Mouse (Mus musculus) cerebellum, adult 11 months (tissue): ENCODE data around the gene A530084C06Rik.

ENCODE experiments used
- DNase-seq: peaks from one replicate; pipeline ENCODE4 v3.0.0; 2022

A530084C06Rik gene

GRCm38 (mm10) chr13:31558521-31559418 is at the start of gene A530084C06Rik:
TSS of gene A530084C06Rik (minus strand) at chr13:31559333.
- DNase-seq: no peak

- DNase-seq: no peak
These were observed 44.8 kb upstream of the A530084C06Rik start for GRCm38 (mm10) chr13:31603964-31604363.

DNA sequence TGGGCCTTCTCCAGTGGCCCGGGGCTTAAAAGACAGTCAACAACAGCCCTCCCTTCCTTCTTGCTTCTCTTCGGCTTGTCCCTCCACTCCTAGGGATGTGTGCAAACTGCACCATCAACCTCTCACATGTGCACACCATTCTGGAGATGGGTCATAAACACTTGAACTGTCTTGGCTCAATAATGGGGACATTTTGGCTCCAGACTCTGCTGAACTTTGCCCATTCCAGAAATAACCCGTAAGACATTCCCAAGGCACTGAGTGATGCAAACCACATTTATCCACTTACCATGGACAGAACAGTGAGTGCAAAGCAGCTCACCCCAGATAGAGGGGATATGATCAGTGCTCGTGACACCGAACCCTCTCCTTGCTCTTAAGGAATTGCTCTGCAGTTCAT is 40.4 kb upstream of the A530084C06Rik start:
- no peak for DNase-seq

DNA sequence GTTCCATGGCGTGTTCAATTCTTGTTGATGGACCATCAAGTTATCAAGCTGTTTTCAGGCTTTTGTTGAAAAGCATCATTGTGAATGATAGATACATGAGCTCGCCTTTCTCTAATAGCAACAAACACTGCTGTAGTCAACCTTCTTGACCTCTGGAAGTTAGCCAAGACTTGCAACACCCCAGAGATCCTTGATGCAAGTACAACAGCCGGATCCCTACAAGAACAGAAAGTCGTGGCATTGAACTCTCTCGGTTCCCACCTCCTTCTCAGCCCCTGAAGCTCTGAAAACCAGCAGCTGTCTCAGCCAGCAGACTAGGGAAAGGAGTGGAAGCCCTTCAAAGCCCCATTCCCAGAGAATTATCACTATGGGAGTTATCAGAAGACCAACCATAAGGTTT is 28.2 kb upstream of the A530084C06Rik start:
- DNase-seq: no peak

DNA sequence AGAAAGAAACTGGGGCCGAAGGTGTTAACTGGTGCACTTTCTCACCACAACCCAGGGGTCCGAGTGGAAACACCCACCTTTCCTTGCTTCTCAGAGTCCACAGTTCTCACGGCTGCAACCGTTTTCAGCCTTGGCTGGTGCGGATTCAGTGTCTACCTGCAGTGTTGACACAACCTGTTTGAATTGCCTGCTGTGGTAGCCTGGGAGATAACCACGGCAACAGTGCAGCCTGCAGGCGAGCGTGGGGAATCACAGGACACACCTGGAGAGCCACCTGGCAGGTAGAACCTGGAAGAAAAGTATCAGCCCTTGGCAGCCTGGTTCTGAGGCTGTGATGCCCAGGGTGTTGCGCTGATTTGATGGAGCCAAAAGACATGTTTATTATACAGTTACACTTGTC is 20.7 kb upstream of the A530084C06Rik start:
- DNase-seq: no peak

DNA sequence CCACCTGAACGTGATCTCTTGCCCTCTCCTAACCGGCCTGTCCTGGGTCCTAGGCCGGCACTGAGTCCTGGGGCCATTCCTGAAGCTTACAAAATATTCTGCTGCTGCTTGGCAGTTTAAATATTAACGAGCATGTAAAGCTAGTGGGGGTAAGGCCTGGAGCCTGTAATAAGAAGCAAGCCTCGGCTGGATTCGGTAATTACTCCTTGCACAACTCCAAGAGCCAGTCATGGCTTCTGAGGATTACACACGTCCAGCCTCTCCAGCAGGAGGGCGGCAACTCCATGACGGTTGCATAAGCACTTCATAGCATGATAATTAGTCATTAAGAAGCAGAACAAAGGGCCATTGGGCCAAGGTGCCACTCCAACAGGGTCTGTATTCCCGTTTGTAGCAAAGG is 19.3 kb upstream of the A530084C06Rik start:
- DNase-seq: no peak

GRCm38 (mm10) chr13:31577576-31577975 is 18.4 kb upstream of the A530084C06Rik start:
- DNase-seq: no peak

GRCm38 (mm10) chr13:31576696-31577095 is 17.6 kb upstream of the A530084C06Rik start:
- no peak for DNase-seq

DNA sequence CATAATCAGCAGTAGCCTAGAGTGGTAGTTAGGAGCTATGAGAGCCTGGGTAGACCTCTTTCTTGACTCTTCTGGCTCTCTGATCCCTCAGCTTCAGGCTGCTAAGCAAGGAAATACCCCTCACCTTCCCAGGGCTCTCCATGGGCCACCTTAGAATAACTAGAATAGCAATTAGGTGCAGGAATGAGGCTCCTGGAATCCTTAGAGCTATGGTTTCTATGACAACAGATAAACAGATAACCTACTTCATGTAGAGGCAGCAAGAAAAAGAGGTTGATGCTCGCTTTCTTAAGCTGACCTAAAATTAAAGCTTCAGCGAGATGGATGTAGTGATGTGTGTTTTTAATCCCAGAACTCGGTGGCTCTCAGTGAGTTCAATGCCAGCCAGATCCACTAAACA is 15.5 kb upstream of the A530084C06Rik start:
- DNase-seq: no peak

- no peak for DNase-seq
These were observed 13.8 kb upstream of the A530084C06Rik start for GRCm38 (mm10) chr13:31572806-31573508.

DNA sequence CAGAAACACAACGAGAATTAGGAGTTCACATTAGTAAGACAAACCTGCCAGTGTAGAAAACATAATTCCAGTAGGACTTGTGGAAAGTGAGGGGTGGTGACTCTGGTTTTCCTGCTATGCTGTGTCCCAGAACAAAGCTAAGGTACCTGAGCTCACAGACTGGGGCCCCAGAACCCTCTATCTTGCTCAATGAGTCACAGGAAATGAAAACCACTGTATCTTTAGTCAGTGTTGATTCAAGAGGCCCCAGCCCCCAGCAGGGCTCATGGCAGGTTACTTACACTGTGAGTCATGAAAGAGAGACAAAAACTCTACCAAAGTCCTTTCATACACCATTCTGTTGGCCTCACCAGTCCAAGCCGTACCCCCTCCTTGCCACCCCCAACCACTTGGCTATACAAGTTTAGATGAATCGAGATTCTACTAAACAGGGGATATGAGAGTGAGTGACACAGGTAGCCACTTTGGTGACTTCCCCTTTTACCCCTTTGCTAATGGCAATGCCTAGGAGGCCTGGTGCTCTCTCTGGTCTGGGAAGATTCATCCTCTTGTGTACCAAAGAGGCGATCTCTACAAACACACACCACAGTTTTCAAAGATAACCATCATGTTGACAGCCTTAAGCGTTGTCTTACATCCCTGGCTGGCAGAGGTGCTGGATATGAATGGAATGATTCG is 8.6 kb upstream of the A530084C06Rik start:
- DNase-seq: no peak

- DNase-seq: no peak
These were observed 8.0 kb upstream of the A530084C06Rik start for GRCm38 (mm10) chr13:31567099-31567498.

GRCm38 (mm10) chr13:31564394-31564793 is 5.3 kb upstream of the A530084C06Rik start:
- no peak for DNase-seq

GRCm38 (mm10) chr13:31559419-31560144 is 449 bp upstream of the A530084C06Rik start:
- peak; percentile 10 for DNase-seq

- no peak for DNase-seq
These were observed 1.2 kb downstream of the A530084C06Rik start for GRCm38 (mm10) chr13:31557768-31558520.

- DNase-seq: no peak
These were observed 2.0 kb downstream of the A530084C06Rik start for GRCm38 (mm10) chr13:31556964-31557767.

- no peak for DNase-seq
These were observed 3.3 kb downstream of the A530084C06Rik start, which contains the start of gene Foxq1 for GRCm38 (mm10) chr13:31555834-31556233. TSS of gene Foxq1 (plus strand) at chr13:31556134.

- no peak for DNase-seq
These were observed 11.5 kb downstream of the A530084C06Rik start for GRCm38 (mm10) chr13:31547610-31548009.

- no peak for DNase-seq
These were observed 11.9 kb downstream of the A530084C06Rik start for GRCm38 (mm10) chr13:31547204-31547603.

GRCm38 (mm10) chr13:31546784-31547183 is 12.3 kb downstream of the A530084C06Rik start:
- DNase-seq: no peak

GRCm38 (mm10) chr13:31543021-31543420 is 16.1 kb downstream of the A530084C06Rik start:
- no peak for DNase-seq
